Mouse (Mus musculus): ENCODE measurements around the gene Gm8947. TPM values are rescaled to one million over a fixed set of nuclear protein-coding genes. Genes with fewer than 3 reads are reported as not detected.

Gm8947 gene
- polyA plus RNA-seq, 3 experiments from 2014 or later: not detected

DNA sequence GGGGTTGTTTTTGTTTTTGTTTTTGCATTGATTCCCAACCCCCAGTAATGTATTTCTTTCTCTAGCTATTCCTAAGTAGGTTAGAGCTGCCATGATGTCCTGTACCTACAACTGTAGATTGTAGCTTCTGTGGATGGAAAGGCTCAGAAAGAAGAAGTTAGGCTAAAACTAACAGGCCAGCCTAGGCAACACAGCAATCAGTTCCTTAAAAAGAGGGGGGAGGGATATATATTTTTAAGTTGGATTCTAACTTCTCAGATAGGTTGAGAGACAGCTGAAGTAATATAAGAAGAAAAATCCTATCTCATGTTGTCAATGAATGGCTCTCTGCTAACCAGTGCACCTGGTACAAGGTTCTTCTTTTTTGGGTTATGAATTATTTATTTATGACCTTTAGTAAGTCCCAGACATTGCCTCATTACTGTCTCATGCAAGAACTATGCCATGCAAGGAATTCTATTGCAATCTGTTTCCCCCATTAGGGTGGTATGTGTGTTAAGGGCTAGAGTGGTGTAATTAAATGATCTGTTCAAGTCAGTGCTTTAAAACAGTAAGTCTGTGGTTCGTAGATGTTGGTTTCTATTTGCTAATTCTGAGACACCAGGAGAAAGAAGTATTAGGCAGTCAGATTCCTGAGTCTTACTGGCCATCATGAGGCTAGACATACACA lies 36.3 kb downstream of the Gm8947 start:
- ATAC-seq: no peak

DNA sequence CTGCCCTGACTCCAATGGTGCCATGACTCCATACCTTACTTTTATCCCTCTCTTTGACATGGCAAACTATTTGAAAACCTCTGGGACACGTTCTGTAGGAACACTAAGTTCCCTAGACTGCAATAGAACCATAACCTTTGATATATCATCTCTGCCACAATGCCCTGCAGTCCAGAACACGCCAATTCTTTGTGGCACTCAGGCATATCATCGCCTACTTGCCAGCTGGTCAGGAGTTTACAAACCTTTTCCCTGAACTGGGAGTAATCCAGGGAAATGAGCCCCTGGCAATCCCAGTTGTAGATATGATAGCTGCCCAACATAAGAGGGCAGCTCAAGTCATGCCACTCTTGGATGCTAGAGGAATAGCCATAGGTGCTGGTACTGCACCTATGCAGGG lies 40.2 kb downstream of the Gm8947 start:
- no peak for ATAC-seq

DNA sequence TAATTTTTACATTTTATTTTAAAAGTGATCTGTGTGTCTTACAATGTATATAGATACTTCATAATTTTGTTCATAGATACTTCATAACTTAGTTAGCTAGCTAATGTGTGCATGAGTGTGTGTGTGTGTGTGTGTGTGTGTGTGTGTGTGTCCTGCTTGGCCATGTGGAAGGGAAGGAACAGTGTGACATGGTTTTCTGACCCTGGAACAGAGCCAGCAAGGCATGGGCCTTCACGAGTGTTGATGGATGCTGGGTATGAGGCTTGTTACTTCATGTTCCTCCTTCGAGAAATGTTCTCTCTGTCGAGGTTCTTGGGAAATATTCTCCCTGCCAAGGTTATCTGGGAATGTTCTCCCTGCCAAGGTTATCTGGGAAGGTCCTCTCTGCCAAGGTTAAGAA lies 41.6 kb downstream of the Gm8947 start:
- no peak for ATAC-seq

DNA sequence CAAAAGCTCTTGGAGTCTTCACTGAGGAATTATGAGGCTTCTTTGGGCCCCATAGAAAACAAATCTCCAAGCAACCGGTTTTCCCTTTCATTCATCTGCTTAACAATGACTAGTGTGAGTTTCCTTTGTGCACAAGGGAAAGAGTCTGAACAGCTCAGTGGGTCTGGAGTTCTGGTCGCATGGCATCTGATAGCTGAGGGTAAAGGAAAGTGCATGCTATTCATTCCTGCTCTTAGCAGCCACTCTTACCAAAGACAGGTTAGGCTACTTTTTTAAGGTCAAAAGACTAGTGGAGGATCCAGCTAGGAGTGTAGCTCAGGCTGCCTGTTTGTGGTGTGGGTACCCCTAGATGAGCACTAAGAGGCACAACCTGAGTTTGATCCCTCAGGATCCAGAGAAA lies 43.4 kb downstream of the Gm8947 start:
- no peak for ATAC-seq

DNA sequence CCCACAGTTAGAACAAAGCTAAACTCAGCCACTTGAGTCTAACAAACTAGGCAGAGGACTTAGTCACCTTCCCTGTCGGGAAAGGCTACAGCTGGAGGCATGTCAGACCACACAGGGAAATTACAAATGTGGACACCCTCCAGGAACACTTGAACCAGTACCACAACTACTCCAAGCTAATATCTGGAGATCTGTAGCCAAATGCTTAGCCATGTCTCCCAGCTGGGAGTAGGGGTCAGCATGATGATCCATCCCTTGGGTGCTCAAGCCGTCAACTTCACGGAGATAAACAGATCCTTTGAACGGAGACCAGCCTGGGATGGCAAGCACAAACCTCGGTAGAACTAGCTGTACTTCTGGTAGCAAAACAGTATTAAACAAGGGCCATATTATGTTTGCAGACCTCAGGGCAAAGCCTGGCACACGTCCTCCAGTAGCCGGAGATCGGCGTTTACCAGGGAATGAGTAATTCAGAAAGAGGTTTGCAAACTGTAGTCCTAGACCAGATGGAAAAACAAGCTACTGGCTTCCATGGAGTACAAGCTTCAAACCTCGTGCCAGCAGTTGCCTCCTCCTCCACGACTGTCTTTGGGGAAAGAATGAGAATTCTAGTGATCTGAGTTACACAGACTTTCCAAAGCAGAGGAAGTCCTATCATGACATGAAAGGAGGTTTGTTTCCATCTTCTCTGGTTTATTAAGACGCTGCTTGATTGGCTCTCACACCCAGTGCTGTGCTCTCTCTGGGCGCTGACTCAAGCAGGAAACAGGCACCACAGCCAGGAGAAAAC lies 44.2 kb downstream of the Gm8947 start:
- peak; percentile 93 for ATAC-seq

DNA sequence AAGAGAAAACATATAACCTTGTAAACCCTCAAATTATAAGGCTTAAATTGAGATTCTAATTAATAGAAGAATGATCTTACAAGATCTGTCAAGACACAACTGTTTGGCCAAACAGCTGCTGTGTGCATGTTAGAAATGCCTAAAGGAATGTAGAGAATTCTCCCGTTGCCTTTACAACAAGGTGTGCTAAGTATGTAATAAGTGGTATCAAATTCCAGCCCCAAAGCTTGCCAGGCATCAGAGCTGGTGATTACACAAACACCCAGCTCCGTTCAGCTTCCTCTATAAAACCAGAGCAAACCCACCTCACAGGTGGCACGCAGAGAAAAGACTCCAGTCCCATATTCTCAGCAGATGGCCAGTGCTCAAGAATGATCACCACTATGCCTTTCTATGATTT lies 45.6 kb downstream of the Gm8947 start:
- ATAC-seq: no peak

DNA sequence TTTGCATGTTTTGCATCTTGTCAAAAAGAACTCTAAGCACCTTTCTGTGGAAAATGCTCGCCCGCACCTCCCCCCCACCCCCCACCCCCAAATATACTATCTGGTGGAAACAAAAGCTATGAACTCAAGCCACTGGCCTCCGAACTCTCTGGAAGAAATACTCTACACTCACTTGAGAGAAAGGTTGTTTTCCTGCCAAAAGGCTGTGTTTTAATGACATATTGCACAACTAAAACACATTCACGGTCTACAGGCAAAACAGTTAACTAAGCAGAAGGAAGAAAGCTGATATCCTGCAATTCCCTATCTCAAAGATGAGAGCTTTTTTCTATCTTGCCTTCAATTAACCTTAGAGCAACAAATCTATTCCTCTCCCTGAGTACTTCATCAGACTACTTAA lies 51.2 kb downstream of the Gm8947 start:
- ATAC-seq: no peak

Other genes starting within 250 kb of the Gm8947 start
- under 1 TPM in 2 of 3 experiments, not detected in 1; 0.13 to 0.29 TPM for gene Hmcn1, start 198.9 kb upstream of the Gm8947 start, polyA plus RNA-seq (2017; shearing (Covaris generic))
- under 1 TPM in 1 of 3 experiments, not detected in 2; 0.34 TPM for gene Gm47985, start 9.8 kb upstream of the Gm8947 start, polyA plus RNA-seq (2017; shearing (Covaris generic))
- not detected for gene Gm47995, start 6.1 kb downstream of the Gm8947 start, polyA plus RNA-seq (2017; shearing (Covaris generic))
- gene 3110040M04Rik, start 11.7 kb downstream of the Gm8947 start, polyA plus RNA-seq (2017; shearing (Covaris generic)): not detected
- gene Gm47996, start 17.8 kb downstream of the Gm8947 start, polyA plus RNA-seq (2017; shearing (Covaris generic)): not detected
- gene Ivns1abp, start 152.1 kb downstream of the Gm8947 start, polyA plus RNA-seq (2017; shearing (Covaris generic)): 100 to 1,000 TPM; 119 to 141 (median 125) TPM
- gene Swt1, start 236.1 kb downstream of the Gm8947 start, polyA plus RNA-seq (2017; shearing (Covaris generic)): 10 to 100 TPM; 38.3 to 57.7 (median 45.1) TPM
- 10 to 100 TPM; 34.3 to 48.4 (median 45.0) TPM for gene Trmt1l, start 236.2 kb downstream of the Gm8947 start, polyA plus RNA-seq (2017; shearing (Covaris generic))